Mouse (Mus musculus) c-Kit-positive CD71-negative TER-119-negative erythroid progenitor cells, embryonic 14.5 days (primary cell): ENCODE results near the gene Dmac2.
A peak's percentile ranks its signal among the peaks of the same experiment; 100 is the strongest.

Experiments used
- DNase-seq: peaks from one replicate; pipeline ENCODE4 v3.0.0-alpha.2; 2013; ENCODE audit warnings: low read depth

Dmac2 gene

GRCm38 (mm10) chr7:25655601-25656428 lies 36.6 kb downstream of the Dmac2 start:
- DNase-seq = no peak

- no peak for DNase-seq
Measured at GRCm38 (mm10) chr7:25657785-25658184, 38.6 kb downstream of the Dmac2 start.

- peak; percentile 100 for DNase-seq
Measured at GRCm38 (mm10) chr7:25658657-25659472, 39.7 kb downstream of the Dmac2 start, which contains the start of the genes Bckdha and Exosc5. Gene Bckdha (minus strand): TSS chr7:25658981. Gene Exosc5 (plus strand): TSS chr7:25659164.

- DNase-seq = no peak
Measured at GRCm38 (mm10) chr7:25666381-25666780, 47.2 kb downstream of the Dmac2 start.

- no peak for DNase-seq
Measured at GRCm38 (mm10) chr7:25669158-25669557, 49.9 kb downstream of the Dmac2 start.

GRCm38 (mm10) chr7:25669631-25670030 lies 50.4 kb downstream of the Dmac2 start:
- no peak for DNase-seq

- no peak for DNase-seq
Measured at GRCm38 (mm10) chr7:25670096-25670495, 50.9 kb downstream of the Dmac2 start.

GRCm38 (mm10) chr7:25671686-25672085 lies 52.5 kb downstream of the Dmac2 start:
- no peak for DNase-seq

GRCm38 (mm10) chr7:25672442-25672841 lies 53.2 kb downstream of the Dmac2 start:
- no peak for DNase-seq

GRCm38 (mm10) chr7:25674297-25674696 lies 55.1 kb downstream of the Dmac2 start:
- no peak for DNase-seq

- DNase-seq = no peak
Measured at GRCm38 (mm10) chr7:25674719-25675300, 55.6 kb downstream of the Dmac2 start, which contains the start of gene Tmem91. Gene Tmem91 (minus strand): TSS chr7:25675166.
